Mouse (Mus musculus) ovary, adult 2 months (tissue): ENCODE data around the gene Tas2r140. TPM values are rescaled to one million over a fixed set of nuclear protein-coding genes. Genes with fewer than 3 reads are reported as not detected.

Experiments
- polyA plus RNA-seq: library from polyadenylated mRNA; depleted of rRNA; stranded (reverse); fragments of >200 nt; gene quantifications from 2 replicates; pipeline ENCODE4 v1.2.3, GENCODE M21; 2012; rRNA removed

Tas2r140 gene
- not detected in 2 replicates for polyA plus RNA-seq

DNA sequence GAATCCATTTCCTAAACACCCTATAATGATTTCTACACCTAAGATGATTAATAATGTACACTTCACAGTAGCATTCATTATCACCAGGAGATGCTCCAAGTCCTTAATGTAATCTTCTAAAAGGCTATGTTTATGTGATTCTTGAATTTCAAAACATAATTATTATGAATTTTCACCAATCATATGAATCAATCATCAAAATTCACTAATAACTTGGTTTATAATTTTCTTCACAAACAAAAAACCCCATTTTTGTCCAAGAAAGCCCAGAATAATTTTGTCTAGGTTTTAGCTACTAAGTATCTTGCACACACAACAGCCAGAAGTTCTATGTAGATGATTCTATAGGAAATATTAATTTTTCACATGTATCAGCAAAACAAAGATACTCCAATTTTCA, at the start of gene Tas2r140:
Gene Tas2r140 (minus strand): TSS at position 101 of the 400 bp plus-strand sequence.

DNA sequence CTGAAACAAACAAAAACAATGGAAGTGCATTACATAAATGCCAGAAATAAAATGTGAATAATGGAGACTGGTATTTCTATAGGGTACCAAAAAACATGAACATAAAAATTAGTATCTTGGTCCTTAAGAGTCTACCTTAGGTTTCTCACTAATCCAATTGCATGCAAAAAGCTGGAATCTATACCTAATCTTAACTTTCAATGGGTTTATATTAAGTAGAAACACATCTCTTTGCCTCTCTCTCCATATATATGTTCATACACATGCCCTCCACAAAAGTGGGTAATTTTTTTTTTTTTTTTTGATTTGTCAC, 48.9 kb upstream of the Tas2r140 start, which contains the start of gene Smim10l1:
Gene Smim10l1 (plus strand): TSS at position 301 of the 313 bp plus-strand sequence.

DNA sequence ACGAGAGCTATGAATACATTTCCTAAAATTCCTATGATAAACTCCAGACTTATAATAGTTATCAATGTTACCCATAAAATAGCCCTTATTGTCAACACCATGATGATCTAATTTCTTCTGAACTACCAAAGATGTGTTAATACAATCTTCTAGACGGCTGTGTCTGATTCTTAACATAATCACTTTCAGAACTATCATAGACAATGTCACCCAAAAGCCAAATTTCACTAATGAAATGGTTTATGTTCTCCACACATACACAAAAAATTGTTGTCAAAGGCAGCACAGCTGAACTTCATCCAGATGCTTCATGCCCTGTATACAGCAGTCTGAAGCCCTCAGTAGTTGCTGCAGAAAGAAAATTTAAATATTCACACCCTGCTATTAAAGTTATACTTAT, 18.6 kb downstream of the Tas2r140 start, which contains the start of gene Tas2r103:
Gene Tas2r103 (minus strand): TSS at position 101 of the 400 bp plus-strand sequence.

Other genes starting within 250 kb of the Tas2r140 start
- gene Tas2r123, start 208.7 kb downstream of the Tas2r140 start, polyA plus RNA-seq, result not detected in 2 replicates
- not detected in 2 replicates for gene Tas2r116, start 200.4 kb downstream of the Tas2r140 start, polyA plus RNA-seq
- gene Tas2r110, start 187.8 kb downstream of the Tas2r140 start, polyA plus RNA-seq, result not detected in 2 replicates
- not detected in 2 replicates for gene Tas2r113, start 162.8 kb downstream of the Tas2r140 start, polyA plus RNA-seq
- not detected in 2 replicates for gene Tas2r125, start 146.2 kb downstream of the Tas2r140 start, polyA plus RNA-seq
- gene Tas2r129, start 104.7 kb downstream of the Tas2r140 start, polyA plus RNA-seq, result not detected in 2 replicates
- gene Tas2r131, start 97.9 kb downstream of the Tas2r140 start, polyA plus RNA-seq, result not detected in 2 replicates
- gene Tas2r109, start 74.9 kb downstream of the Tas2r140 start, polyA plus RNA-seq, result not detected in 2 replicates
- gene Tas2r103, start 18.7 kb downstream of the Tas2r140 start, polyA plus RNA-seq, result not detected in 2 replicates
- gene Smim10l1, start 49.1 kb upstream of the Tas2r140 start, polyA plus RNA-seq, result 157 and 278 TPM in 2 replicates
- gene 5530400C23Rik, start 236.4 kb upstream of the Tas2r140 start, polyA plus RNA-seq, result not detected in 2 replicates